Mouse (Mus musculus) kidney, adult 18-20 months (tissue): ENCODE results near the gene Baiap2.

Experiments used
- DNase-seq: peaks from one replicate; pipeline ENCODE4 v3.0.0; 2021

Gene Baiap2

DNA sequence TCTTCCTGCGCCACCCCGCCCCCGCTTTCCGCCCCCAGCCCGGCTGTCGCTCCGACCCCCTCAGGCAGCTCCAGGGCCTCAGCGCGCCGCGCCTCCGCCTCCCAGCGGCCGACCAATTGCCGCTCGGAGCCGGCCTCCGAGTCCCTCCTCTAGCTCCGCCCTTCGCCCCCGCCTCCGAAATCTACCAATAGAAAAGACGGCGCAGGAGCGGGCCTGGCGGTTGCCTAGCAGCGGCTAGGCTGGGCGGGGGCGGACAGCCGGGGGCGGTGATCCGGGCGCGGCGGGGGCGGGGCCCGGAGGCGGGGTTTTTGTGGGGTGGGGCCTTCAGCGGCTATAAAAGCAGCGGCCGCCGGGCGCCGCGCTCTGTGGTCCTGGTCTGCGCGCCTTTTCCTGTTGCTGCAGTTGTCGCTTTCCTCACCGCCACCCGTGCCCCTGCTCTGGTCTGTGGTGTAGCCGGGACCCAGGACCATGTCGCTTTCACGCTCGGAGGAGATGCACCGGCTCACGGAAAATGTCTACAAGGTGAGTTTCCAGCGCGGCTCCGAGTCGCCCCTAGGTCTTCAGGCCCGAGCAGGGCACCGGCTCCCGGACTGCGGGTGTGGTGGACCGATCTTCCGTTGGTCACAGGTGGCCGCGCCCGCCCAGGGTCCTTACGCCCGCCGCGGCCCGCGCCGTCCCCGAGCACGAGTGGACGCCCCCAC, at the start of gene Baiap2:
TSS of gene Baiap2 (plus strand) at position 37 of the 701 bp plus-strand sequence.
- DNase-seq: peak; percentile 98

DNA sequence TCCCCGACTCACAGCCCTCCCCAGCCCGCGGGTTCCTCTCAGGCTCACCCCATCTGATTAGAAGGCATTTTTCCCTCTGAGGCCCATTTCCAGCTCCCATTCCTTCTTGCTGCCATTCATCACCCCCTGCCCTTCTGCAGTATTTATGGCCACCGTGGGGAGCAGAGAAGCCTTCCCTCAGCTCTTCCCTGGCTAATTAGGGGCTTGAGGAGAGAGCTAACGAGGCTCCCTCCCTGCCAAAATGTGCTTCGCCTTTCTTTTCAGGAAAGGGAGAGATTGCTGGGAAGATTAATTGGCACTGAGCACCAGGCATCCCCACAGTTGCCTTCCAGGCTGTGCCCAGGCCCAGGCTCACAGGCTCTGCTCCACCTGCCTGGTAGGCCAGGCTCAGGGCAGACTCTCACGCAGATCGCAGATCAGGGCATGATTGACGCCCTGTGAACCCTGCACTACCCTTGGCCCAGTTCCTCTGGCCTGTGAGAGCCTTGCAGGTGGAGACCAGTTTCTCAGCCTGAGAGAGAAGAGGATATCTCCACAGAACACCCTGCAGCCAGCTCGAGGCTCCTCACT, 48.8 kb upstream of the Baiap2 start:
- no peak for DNase-seq

DNA sequence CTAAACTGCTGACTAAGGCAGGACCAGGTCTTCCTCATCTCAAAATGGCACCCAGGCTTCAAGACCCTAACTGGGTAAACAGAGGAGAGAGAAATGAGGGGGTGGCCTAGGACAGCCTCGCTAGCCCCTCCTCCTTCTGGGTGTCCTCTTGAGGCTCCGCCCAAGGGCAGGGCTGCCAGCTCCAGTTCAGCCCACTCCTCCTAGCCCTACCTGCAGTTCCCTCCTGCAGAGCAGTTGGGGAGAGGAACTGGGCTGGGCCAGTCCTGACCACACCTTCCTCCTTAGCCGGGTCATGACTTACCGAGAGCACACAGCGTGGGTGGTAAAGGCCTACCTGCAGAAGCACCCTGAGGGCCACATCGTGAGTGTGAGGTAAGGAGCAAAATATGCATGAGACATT, 47.9 kb upstream of the Baiap2 start:
- no peak for DNase-seq

DNA sequence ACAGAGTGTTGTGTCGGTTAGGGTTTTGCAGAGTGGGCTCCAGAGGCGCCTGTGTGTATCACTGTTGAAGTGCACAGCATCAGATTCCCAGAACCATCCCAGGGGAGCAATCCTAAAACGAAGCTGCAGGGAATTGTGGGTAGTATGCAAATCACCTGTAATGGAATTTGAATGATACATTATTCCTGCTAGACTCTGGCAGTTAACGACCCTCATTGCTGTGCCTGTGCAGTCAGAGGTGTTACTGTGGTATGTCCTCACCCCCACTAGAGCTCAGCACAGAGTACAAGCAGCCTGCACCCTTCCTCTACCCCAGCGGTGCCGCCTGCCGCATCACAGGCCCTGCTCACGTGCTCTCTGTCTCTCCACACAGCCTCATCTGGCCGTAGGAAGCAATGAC, 45.5 kb upstream of the Baiap2 start:
- no peak for DNase-seq

DNA sequence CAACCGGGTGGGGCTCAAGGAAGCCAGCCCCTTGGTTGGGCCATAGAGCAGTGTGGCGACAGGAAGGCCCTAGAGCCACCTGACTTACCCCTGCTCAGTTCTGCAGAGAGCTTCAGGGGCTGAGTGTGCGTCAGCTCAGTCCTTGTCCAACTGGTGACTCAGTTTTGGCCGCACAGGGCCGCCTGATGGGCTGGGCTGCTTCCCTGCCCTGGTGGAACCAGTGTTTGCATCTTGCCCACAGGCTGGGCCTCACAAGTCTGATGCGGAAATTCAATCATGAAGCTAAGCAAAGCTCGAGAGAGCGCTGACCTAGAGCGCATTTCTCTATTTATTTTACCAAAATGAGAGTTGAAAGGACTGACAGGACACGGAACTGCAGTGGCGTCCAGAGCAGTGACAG, 43.6 kb upstream of the Baiap2 start:
- no peak for DNase-seq

DNA sequence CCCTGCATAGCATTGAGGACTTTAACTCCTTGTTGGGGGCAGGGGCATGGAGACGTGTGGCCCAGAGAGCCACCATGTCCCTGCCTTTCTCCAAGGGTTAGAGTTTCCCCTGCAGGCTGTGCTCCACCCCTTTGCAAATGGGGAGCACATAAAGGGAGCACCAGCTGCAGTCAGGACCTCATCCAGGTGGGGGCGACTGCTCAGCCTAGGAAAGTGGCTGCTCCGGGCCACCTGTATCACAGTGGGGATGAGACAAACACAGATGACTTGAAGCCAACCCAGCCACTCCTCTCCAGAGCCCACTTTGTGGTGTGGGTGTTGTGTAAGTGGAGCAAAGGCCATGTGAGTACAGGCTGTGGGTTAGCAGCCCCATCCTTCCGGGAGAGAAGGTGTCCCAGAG, 41.4 kb upstream of the Baiap2 start:
- no peak for DNase-seq

DNA sequence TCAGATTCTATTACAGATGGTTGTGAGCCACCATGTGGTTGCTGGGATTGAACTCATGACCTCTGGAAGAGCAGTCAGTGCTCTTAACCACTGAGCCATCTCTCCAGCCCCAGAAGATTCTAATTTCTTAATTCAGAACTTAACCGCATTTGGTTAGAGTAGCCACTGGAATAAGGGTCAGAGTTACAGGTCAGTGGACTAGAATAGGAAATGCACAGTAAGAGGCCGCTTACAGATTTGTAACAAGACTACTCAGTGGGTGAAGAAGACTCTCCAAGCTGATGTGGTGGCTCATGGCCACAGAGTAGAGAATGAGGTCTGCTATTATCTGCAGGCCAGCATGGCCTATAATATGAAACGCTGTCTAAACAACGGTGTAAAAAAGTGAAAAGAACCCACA, 39.7 kb upstream of the Baiap2 start:
- no peak for DNase-seq

DNA sequence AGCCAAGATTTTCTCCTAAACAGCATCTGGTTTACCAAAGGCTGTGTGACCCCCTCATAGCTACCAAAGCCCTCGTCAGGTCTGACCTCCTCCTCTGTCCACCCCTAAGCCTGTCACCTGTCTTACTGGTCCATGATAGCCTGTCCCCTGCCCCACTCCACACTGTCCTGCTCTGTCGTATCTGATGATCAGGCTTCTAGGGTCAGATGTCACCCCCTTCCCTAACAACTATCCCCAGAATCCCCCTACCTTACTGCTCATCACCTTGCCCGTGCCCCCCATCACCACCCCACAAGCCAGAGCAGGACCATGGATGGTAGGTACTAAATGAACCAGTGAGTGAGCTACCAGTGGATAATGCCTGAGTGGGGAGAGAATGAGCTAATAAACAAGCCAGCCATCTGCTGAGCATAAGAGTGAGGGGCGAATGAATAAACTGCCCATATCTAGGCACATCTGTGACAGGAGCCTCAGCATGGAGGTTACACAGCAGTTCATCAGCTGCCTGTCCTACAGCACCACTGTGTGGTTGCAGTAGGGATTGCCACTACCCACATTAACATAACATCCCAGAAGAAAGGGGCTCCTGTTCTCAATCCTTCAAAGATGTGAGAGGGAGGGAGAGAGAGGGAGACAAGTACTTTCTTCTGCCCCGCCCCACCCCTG, 37.8 kb upstream of the Baiap2 start:
- DNase-seq: peak; percentile 68

DNA sequence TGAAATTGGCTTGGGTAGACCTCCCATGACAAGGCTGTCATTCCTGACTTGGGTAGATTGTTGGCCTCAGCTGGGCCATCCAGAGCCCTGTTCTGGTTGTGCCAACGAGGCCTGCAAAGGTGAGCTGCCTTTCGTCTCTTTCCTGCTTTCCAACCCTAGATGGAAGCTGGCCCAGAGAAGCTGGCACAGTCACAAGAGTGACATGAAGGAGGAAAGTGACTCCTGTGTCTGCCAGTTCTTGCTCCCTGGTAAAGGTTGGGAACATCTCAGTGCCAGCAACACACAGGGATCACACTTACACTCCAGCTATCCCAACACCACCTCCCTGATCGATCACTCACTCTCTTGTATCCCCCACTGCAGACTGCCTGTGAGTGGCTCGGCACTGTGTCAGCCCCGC, 36.8 kb upstream of the Baiap2 start:
- no peak for DNase-seq

DNA sequence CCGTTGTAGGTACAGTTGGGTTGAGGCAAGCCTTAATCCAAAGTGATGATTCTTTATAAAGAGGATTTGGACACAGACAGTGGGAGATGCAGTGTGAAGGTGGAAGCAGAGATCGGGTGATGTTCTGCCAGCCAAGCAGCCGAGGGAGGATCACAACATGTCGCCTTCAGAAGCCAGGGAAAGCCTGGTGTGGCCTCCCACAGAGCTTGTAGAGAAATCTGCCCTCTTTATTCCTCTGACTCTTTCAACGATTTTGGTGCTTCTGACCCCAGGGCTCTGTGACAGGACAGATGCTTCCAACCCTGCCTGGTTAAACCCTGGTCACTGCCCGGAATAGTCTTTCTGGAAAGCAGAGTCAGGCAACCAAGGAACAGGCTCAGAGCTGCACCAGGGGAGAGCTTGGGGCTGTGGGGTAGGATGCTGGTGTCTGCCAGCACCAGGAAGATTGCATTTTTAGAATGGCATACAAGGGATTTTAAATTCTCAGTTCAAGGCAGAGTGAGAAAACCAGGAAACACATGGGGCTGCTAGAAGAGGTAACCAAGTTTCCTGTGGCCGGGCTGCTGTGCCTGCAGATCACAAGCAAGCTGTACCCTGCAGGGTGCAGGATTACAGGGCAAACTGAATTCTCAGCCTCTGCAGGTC, 35.4 kb upstream of the Baiap2 start:
- DNase-seq: no peak

DNA sequence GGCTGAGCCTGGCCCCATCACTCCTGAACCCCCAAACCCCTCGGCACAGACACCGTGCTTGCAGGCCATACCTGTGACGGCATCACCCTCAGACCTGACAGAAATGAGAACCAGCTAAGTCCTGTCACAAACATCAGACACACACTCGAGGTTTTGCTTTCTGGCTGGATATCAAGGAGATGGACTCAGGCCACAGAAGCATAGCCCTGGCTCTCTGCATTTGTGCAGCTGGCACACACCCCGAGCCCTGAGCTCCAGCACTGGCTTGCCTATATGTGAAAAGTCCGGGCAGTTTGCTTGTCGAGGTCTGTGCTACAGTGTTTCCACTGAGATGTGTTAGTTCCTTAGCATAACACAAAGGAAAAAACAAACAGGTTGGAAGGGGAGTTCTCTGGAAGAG, 34.9 kb upstream of the Baiap2 start:
- no peak for DNase-seq

DNA sequence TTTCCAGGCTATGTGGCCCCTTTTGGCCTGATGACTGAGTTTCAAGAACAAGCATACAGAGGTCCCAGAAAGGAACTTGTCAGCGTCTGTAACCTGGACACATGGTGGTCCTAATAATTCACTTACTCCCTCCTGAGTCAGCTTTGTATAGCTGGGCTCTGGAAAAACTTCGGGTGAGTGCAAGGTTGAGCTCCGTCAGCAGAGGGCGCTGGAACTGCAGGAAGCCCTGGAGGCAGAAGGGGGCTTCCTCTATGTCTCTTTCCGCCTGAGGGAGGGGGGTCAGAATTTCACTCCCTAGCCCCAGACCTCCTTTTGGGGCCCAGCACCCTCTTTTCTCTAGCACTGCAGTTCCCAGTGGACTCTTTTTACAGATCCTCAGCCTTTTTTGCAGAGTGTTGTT, 33.1 kb upstream of the Baiap2 start:
- DNase-seq: peak; percentile 78

DNA sequence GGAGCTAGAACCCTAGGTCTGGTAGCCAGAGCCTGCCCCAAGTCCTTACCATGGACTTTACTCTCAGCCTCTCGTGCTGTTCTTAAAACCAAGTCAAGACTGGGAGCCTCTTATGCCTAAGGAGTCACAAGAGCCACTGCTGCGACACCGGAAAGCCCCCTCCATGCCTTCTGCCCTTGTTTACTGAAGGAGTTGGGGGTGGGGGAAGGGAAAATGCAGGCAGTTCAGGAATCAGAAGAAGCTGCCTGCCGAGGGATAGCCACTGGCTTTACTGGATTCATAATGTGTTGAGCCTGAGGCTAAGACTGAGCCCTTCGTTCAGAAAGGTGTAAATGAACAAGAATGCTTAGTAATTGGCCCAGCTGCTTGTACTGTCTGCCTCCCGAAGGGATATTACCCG, 29.7 kb upstream of the Baiap2 start:
- no peak for DNase-seq

DNA sequence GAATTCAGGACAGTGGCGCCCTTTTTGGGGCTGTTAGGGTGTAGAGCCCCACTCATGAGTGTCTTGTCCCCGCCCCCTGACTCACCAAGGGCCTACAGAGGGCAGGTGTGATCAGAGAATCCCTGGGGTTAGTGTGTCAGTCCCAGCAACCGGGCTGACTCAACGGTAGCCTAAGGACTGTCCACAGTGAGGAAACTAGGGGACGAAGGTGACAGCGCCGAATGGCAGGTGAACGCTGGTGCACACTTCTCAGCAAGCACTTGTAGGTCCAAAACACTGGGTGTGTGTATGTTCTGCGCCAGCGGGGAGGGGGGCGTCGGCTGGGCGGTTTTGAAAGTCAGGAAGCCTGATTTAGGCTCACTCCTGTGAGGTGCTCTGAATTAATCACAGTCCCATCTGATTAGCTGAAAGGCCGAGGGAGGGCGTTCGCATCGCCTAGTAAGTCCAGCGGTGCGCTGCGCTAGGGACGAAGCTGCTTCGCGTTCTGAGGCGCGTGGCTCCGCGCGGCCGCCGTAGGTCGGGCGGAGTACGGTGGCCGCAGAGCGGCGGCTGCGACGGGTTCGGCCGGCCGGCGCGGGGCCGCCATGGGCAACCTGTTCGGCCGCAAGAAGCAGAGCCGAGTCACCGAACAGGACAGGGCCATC, 29.1 kb upstream of the Baiap2 start, which contains the start of gene Chmp6:
TSS of gene Chmp6 (plus strand) at position 151 of the 644 bp plus-strand sequence.
- peak; percentile 96 for DNase-seq

DNA sequence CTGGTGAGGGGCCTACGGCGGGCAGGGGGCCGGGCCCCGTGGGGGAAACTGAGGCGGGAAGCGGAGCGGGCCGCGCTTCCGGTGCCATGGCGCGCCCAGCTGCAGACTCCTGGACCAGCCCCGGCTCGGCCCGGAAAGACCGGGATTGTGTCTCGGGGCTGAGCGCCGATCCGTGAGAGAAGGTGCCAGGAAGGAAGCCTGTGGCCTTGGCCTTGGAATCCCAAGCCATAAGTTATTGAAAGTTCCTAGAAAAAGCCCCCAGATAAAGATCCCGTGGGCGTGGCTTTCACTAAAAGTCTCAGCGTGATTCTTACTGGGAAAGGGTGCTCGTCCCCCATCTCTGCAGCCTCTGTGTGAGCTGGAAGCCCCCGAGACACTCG, 28.6 kb upstream of the Baiap2 start:
- no peak for DNase-seq

DNA sequence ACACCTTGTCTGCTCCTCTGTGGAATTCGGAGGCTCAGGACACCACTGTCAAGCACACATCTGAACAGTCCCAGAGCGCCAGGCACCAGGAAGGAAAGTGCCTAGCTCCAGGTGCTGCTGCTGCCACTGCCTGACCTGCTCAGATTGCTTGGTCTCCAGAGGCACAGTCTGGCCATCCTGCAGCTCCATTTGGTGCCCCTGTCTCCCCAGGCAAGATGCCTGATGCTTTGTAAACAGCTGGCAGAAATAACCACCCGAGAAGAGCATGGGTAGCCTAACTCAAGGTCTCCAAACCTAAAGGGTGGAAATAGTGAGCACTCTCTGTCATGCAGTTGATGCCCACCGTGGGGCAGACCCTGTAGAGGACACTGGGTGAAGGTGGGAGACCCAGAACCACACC, 28.2 kb upstream of the Baiap2 start:
- no peak for DNase-seq

DNA sequence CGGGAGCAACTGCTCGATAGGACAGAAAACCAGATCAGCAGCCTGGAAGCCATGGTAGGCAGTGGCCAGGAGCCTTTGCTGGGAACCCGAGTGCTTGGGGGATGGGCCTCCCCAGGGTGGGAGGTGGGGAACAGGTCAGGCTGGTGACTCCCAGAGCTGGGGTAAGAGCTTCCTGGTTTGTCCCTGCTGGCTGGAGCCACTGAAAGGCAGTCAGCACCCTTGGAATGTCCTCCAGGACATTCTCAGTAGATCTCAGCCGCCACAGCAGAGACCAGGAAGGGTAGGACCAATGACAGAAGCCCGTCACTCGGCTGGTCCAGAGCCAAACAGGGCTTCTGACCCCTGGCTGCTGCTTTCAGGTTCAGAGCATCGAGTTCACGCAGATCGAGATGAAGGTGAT, 26.9 kb upstream of the Baiap2 start:
- DNase-seq: peak; percentile 69

DNA sequence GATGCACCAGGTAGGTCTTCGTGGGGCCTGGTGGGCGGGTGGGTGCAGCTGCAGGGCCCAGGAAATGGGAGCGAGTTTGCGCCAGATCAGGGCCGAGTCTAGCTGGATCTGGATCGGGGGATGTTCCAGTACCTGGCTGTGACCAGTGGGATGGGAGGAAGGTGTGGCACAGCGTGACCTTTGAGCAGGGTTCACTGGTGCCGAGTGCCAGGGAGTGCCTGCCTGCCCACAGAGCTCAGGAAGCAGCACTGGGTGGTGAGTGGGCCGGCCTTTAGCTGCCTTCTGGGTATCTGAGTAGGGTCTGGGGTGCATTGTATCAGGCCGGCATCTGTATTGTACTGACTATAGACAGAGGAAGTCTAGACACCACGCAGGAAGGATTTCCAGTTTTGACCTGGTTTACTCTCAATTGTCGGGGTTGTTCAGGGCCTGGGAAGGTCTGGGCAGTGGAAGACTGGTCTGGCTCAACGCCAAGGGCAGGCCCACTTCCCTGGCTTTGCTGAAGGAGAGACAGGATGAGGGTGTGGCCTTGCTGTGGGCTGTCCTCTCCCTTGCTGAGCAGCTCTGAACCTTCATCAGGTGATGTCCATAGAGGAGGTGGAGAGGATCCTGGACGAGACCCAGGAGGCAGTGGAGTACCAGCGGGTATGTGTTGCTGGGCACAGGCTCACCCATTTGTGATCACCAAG, 26.3 kb upstream of the Baiap2 start:
- DNase-seq: peak; percentile 86

DNA sequence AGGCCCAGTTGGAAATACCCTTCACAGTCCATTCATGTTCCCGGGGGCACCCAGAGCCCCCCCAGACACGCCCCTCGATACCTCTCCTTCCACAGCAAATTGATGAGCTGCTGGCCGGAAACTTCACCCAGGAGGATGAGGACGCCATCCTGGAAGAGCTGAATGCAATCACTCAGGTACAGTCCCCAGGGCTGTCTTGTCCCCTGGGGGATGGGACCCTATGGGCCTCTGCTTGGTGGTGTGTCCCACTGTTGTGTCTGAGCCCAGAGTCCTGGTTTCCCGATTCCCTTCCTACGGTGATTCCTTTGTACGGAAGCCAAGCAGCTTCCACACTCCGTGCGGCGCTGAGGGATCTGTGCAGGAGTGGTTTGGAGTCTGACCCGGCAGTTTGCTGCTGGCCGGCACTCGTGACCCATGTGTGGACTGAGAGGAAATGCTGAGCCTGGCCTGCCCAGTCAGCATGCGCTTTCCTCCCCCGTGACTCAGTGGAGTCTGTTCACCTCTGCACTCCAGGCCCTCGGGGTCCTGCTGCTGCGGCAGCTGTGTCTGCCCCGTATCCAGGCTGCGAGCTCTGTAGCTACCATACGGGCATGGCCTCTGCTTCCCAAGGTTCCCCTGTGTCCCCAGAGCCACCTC, 25.6 kb upstream of the Baiap2 start:
- DNase-seq: peak; percentile 75

DNA sequence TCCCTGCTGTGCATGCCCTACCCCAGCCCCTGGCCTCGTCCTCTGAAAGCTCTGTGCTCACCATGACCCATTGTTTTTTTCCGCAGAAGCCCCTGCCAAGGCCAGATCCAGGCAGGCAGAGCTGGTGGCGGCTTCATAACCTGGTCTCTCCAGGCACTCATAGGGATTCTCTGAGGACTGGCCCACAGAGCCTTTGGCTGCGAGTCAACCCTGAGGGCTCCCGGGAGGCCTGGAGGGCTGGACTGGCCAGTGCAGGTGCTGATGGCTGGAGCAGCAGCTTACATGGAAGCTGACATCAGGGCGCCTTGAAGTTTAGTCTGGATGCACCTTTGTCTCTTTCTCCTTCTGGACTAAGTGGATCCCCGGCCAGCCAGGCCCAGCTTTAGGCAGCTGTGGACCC, 24.0 kb upstream of the Baiap2 start:
- DNase-seq: no peak

DNA sequence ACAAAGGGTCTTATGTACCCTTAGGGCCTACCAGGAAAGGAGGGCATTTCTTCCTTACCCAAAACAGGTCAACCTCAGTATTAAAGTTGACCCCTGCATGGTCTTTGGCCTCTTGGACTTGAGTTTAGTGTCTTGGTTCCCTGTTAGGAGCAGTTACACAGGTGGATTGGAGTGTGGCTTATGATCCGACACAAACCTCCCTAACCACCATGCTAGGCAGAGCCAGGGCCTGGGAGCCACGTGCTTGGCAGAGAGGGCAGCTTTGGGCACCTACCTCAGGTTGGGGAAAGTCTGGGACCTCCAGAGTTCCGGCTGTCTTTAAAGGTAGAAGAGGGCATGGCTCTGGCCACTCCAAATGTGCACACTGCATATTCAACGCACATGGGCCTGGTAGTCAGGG, 23.1 kb upstream of the Baiap2 start:
- DNase-seq: no peak

DNA sequence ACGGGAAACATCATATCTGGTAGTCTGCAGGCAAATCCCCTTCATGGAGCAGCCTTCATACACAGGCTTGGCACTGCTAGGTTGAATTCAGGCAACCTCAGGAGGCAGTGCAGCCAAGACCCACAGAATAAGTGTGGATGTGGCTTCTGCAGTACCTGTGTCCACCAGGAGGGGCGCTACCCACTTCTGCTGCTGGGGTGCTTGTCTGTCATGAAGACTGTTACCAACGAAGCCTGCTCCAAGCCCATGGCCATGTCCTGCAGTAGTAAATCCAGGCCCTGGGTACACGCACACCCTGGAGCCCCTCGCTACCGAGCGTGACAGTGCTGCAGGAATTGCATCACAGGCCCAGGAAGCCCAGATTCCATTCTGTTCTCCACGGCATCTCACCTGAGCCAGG, 22.7 kb upstream of the Baiap2 start:
- DNase-seq: peak; percentile 59
